Mouse (Mus musculus): ENCODE results near the gene Wrnip1.
A peak's percentile ranks its signal among the peaks of the same experiment; 100 is the strongest.

Wrnip1 gene

DNA sequence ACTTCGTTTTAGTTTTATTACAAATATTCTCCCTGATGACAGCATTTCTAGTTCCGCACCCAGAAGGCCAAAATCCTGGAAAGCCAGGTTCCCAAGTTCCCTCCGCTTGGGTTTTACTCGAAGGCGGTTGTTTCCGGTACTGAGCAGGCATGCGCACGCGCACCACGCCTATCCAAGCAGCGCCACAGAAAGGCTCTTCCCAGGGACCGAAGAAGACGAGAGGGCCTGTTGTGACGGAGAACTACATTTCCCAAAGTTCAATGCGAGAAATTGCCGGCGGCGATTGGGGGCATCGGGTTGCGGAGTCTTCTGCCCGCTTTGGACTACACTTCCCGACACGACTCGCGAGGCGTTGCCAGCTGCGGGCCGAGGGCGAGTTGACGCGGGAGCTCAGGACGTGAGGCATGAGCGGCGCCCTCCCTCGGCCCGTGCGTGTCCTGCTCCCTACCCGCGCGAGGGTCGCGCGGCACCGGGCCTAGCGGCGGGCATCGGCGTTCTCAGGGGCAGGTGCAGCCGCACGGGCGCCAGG lies at the start of gene Wrnip1:
Gene Wrnip1 (plus strand): TSS at position 346 of the 529 bp plus-strand sequence.
- peak; percentile 99 for DNase-seq (ENCODE audit: low spot score in 2 of 2)

DNA sequence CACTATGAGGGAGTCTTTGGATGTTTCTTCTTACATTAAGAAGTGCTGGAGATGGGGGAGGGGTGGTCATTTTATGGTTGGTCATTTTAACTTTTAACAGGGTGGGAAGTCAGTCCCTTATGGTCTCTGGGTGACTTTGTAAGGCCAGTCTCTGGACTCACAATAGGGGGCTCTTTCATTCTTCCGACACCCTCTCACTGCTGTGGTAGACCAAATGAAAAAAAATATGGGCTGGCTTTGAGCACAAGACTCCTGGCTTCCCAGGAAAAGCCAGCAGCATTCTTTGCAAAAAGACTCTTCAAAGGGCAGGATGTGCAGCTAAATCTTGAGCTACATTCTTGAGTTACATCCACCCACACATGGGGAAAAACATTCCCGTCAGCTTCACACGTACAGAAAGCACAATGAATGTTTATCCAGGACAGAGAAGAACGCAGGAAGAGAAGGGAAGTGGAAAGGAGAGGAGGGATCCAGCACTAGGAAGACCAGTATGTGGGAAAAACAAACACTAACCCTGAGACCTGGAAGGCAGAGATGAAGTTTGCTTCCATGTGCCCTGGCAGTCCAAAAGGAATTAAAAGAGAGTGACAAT lies 49.7 kb upstream of the Wrnip1 start:
- no peak for DNase-seq (ENCODE audit: low spot score in 2 of 2)

DNA sequence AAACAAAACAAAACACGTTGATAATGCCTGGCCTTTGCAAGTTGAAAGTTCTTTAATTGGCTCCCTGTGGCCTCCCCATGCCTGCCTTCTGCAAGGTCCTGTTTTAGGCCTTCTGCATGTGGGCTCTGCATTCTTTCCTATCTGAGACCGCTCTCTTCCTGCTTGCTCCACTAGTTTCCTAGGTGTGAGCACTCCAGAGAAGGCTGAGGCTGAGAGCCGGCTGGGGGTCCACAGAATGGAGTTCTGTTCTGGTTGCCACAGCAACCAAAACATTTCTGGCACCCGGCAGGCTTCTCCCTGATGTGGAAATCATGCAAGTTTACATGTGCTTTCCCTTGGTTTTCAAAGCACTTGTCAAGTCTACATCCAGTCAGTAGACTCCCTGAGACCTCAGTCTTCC lies 42.8 kb upstream of the Wrnip1 start:
- DNase-seq (ENCODE audit: low spot score in 2 of 2) = peak; percentile 69 to 76

DNA sequence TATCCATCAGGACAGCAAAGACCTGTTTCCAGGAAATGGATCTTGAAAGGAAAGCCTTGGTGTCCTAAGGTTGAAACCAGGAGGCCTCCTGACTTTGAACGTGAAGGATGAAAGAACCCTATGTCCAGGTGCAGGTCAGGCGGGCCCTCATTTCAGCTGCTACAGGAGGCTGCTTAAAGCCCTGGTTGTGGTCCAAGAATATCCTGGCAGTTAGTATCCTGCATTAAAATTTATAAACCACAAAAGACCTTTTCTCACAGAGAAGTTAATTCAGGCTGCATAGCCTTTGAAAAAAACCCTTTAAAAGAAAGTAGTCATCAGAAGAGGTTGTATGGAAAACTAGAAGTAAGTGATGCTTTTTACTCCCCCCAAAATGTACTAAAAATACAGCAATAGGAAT lies 41.0 kb upstream of the Wrnip1 start:
- DNase-seq (ENCODE audit: low spot score in 2 of 2) = no peak

DNA sequence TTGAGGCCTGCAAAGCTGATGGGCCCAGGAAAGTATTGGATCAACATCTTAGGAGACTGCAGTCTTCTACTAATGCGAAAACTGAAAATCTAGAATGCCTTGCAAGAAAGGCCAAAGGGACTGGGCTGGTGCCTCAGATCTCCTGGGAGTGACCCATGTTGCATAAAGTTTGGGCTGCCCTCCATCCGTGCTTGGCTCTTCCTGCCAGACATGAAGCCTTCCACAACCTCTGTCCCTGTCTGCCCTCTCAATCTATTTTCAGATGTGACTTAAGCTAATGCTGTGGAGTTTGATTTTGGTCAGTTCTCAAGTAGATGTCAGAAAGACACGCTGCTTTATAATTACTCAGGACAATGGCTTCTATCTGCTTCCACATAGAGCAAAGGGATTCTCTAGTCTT lies 38.7 kb upstream of the Wrnip1 start:
- no peak for DNase-seq (ENCODE audit: low spot score in 2 of 2)

DNA sequence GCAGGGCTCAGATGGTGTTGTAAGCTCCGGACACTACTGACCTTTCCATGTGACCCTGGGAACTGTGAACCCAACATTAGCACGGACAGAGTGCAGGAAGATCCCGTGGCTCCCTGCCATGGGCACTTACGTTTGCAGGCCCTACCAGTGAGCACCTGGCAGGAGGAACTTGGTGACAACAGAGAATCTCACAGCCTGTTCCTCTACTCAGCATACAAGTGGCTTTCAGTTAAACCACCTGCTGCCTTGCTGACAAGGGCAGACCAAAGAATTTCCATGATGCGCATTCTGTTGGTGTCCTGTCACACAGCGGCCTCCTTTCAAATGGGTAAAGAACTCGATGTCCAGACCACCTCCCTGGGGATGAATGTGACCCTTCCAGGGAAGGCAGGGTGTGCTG lies 37.4 kb upstream of the Wrnip1 start:
- no peak for DNase-seq (ENCODE audit: low spot score in 2 of 2)

DNA sequence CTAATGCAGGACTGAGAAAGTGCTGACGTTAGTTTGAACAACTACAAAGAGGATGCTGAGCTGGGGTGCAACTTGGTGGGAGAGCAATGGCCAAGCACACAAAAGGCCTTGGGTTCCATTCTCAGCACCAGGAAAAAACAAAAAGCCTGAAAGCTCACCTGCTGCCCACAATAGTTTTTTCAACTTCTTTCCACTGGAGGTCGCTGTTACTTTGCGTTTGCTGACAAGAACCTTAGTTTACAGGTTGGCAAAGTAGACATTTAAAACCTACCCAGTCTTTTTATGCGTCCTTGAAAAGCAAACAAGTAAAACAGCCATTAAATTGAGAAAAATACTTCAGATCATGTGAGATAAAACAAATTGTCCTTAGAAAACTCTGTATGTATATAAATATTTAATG lies 33.7 kb upstream of the Wrnip1 start:
- DNase-seq (ENCODE audit: low spot score in 2 of 2) = peak; percentile 31 to 45

DNA sequence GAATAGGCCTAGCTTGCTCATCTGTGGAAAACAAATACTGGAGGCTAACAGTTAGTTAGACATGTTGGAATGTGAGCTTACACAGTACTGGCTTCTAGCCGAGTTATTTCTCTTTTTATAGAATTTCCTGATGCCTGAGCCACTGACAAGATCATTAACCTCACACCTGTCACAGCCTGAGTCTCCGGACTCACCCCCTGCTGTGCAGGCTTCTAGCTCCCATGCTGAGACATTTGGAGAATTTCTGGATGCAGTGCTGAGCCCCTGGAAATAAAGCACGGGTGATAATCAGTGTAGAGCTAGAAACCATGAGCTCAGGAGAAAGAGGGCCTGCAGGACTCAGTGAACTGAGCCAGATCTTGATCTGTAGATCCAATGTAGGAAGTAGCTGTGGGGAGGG lies 31.9 kb upstream of the Wrnip1 start:
- DNase-seq (ENCODE audit: low spot score in 2 of 2) = no peak

DNA sequence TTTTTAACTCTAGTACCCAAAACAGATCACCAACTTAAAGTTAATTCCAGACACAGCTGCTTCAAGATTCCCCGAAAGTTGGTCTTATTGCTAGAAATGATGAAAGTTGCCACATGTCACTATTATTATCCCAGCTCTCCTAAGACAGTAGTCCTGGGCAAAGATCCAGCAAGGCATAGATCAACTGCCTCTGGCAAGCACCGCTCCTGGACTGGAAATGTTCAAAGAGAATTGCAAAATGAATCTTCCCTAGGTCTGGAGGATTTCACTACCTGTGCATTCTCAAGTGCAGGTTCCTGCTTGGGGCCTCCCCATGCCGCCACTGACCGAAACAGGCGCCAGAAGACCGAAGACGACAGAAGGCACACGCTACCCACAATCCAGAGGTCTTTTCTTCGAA lies 25.9 kb upstream of the Wrnip1 start:
- no peak for DNase-seq (ENCODE audit: low spot score in 2 of 2)

DNA sequence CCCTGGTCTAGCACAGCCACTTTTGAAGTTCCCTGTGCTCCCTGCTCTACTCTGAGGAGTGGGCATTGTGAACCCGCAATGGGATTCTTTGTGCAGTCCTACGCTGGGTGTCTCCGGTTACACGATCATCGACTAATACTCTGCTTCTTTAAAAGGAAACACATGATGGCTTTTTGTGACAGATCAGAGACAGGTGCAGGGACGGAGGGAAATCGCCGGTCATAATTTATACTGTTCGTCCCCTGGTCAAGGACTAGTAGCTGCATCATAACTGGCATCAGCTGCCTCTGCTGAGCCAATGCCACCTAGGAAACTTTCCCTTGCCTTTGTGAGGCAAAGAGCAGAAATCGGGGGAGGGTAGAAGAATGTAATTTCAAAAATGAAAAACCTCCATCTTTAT lies 25.5 kb upstream of the Wrnip1 start:
- DNase-seq (ENCODE audit: low spot score in 2 of 2) = no peak

DNA sequence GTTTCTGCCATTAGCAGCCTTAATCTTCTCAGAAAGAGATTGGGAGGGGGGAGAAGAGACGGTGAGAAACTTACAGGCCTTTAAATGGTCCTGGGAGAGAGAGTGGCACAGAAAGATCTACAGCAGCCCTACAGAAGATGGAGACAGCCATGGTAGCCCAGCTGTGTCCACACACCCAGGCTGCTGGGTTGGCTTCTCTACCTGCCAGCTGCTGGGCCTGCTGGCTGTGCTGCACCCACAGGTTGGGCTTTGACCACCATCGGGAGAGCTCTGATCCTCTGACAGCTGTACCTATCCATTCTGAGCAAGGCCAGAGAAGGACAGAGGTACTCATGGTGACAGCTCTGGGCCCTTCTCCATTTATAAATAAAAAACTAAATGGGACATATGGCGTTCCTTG lies 23.0 kb upstream of the Wrnip1 start:
- no peak for DNase-seq (ENCODE audit: low spot score in 2 of 2)

DNA sequence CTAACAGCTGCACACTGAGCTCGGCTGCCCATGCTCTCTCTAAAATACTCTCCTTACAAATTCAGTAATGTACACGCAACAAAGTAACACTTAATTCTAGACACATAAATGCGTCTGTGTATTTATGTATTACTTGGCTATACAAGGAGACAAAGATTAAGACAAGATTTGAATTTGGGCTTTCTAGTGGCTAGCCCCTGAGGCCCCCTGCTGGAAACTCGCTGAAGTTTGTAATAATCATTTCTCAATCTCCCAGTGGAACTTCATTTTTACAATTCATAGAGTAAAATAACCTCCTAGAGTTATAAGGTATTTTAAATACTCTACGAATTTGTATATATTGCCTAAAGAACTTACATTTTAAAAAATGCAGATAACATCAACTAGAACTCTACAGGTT lies 18.8 kb upstream of the Wrnip1 start:
- DNase-seq (ENCODE audit: low spot score in 2 of 2) = no peak

DNA sequence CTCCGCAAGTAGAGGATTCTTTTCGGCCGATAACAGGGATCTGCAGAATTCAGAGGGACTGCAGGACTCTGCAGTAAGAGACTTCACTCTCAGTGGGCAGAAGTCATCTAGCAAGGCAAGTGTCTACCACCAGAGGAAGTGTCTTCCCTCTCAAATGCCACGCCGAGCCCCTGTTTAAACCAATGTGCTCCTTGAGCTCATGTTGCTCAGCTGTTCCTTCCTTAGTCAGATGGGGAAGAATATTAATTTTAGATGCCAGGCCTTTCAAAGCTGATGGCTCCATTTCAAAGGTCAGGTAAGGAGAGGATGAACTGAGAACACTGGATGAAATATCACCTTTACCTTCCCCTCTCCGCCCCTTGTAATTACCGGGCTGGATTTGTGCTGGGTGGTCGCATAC lies 18.0 kb upstream of the Wrnip1 start, which contains the start of gene Mylk4:
Gene Mylk4 (minus strand): TSS at position 139 of the 400 bp plus-strand sequence.
- DNase-seq (ENCODE audit: low spot score in 2 of 2) = no peak

DNA sequence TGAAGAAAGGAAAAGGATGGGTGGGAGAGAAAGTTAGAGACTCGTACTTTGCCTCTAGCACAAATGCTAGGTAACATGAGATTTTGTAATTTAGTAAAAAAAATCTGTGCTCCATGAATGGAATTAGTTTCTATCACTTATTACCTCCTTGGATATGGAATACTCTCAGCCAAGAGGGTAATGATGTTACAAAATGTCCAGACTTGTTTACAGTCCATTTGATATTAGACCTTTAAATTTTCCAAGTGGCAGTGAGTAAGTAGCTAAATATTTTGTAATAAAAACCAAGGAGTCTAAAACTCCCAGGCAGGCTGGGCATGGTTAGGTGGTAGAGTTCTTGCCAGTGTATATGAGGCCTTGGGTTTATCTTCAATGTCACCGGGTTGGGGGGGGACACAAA lies 14.3 kb upstream of the Wrnip1 start:
- no peak for DNase-seq (ENCODE audit: low spot score in 2 of 2)

DNA sequence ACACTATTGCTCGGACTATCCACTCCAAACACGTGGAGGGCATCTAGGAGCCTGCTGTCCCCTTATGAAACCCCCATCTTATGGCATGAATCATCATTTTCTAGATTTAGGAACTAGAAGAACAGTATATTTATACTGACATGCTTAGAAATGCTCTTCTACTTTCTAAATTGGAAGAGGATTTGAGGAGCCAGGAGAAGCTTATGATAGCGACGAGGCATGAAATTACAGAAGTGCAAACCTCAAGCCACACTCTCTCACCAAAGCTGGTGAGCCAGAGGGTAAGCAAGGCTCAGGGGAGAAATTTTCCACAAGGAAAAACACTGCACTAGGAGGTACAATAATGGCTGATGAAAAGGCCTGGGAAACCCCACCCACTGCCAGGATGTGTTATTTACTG lies 12.1 kb upstream of the Wrnip1 start:
- DNase-seq (ENCODE audit: low spot score in 2 of 2) = no peak

DNA sequence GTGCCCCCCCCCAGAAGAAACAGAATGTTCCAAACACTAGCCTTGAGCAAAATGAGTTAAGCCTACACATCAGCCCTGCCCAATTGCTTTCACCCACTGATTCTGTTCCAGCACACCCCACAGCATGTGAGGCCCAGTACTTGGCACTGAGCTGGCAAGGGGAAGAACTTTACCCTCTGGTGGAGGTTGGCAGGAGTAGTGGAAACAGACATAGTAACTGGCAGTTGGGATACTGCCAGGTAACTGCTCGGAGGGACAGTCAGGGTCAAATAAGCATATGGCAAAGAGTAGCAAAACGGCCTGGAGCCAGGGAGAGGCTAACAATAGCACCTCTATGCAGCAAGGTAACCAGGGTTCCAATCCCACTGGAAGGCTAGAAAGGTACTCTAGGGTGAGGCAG lies 7.2 kb upstream of the Wrnip1 start:
- no peak for DNase-seq (ENCODE audit: low spot score in 2 of 2)

DNA sequence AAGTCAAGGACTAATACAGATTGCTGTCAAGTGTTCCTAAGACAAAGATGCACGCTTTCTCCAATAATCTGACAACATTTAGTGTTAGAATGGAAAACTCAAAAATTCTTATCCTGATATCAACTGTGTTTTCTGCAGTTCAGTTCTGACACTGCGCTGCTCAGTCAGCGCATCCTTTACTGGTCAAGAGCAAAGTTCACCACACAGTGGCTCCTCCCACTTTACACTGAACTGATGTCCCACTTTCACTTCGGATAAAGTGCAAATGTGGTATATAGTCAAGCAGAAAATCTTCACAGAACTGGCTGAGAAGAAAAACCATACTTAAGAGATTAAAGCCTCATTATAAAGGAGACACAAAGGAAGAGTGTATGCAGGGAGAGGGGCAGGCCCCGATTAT lies 6.7 kb upstream of the Wrnip1 start:
- DNase-seq (ENCODE audit: low spot score in 2 of 2) = no peak

DNA sequence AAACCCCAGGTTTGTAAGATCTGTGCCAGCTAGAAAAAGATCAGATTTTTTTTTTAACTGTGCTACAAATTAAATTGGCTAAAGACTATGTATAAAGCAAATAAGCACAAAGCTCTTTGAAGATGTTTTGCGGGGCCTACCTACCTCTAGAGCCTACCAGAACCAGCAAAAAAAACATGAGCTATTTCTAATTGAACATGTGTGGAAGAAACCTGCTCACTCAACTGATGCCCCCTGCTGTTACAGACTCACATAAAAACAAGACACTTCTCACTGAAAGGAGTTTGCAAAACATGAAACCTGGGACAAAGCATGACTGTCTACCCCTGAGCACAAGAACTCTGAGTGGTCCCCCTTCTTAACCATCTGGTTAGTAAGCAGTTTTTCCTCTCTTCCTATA lies 4.8 kb upstream of the Wrnip1 start:
- no peak for DNase-seq (ENCODE audit: low spot score in 2 of 2)

DNA sequence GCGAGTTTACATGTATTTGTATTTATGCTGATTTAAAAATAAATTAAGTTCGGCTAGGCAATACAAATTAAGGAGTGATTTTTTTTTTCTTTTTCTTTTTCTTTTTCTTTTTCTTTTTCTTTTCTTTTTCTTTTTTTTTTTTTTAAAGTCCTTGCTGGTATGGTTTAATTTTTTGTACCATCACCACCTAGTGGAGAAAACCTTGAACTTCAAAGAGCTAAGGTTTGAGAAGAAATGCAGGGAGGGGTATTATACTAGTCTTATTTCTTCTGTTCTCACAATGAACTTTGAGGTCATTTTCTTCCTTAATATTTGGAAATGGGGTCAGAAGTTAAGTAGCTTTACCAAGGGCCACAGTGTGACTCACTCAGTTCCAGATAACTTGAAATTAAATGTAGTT lies 2.7 kb upstream of the Wrnip1 start:
- DNase-seq (ENCODE audit: low spot score in 2 of 2) = no peak

DNA sequence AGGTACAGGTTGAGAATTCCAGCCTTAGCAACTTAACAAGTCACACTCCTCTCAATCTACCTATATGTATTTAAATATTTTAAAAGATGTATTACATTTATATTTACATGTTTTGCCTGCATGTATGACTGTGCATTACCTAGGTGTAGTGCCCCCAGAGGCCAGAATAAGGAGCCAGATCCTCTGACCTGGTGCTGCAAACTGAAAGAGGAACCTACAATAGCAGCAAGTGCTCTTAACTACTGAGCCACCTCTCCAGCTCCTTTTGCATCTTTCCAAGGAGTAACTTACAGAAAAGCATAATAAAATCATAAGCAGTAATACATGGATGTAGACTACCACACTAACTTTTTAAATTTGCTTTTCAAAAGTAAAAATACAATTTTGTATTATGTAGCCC lies 979 bp upstream of the Wrnip1 start:
- DNase-seq (ENCODE audit: low spot score in 2 of 2) = no peak

DNA sequence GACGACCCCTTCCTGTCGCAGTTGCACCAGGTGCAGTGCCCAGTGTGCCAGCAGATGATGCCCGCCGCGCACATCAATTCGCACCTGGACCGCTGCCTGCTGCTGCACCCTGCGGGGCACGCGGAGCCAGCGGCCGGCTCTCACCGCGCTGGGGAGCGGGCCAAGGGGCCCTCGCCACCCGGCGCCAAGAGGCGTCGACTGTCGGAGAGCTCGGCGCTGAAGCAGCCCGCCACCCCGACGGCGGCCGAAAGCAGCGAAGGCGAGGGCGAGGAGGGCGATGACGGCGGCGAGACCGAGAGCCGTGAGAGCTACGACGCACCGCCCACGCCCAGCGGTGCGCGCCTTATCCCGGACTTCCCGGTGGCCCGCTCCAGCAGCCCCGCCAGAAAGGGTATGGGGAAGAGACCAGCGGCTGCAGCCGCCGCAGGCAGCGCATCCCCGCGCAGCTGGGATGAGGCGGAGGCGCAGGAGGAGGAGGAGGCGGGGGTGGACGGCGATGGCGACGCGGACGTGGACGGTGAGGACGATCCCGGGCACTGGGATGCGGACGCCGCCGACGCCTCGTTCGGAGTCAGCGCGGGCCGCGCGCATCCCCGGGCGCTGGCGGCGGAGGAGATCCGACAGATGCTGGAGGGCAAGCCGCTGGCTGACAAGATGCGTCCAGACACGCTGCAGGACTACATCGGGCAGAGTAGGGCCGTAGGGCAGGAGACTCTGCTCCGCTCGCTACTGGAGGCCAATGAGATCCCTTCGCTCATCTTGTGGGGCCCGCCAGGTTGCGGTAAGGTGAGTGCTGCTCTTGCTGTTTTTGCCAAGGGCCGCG lies 632 bp downstream of the Wrnip1 start, which contains the start of gene D930007J09Rik:
Gene D930007J09Rik (minus strand): TSS at position 591 of the 823 bp plus-strand sequence.
- peak; percentile 66 to 70 for DNase-seq (ENCODE audit: low spot score in 2 of 2)

DNA sequence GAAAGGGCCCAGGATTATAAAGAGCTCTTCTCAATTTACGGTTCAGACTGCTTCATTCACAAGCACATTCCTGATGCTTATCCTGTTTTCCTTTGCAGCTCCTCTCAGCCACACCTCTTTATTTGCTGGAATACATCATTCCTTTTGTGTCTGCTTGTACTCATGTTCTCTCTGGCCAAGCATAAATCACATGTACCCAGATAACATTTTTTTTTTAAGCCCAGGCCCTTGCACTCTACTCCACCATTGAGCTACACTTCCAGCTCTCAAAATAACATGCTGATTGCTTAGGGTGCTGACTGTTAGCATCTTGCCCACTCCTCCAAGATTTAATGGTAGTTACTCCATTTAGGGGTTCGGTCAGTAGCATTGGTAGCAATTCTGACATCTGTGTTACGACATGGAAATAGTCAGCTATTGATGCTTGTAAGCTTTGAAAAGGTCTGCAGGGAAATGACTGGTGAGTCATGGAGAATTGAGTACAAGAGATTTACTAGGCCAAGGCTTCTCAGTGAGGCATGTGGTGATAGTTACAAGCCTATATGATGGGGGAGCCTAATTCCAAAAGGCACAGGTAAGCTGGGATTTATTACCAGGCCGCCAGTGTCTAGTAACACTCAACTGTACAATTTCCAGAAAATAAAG lies 2.0 kb downstream of the Wrnip1 start:
- DNase-seq (ENCODE audit: low spot score in 2 of 2) = no peak

DNA sequence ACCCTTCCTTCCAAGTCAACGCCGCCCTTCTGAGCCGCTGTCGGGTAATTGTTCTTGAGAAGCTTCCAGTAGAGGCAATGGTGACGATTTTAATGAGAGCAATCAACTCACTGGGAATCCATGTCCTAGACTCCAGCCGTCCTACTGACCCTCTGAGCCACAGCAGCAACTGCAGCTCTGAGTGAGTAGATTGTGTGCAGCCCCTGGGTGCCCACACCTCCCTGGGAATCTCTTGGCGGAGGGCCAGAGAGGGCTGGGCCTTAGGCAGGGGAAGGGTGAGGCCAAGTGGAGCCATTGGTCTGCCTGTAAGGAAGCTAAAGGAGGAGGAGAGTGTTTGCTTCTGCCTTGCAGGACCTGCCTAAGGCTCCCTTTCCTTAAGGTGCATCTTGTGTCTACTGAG lies 5.0 kb downstream of the Wrnip1 start:
- no peak for DNase-seq (ENCODE audit: low spot score in 2 of 2)

Measured in right cerebral cortex, postnatal 10 days (tissue).